Mouse (Mus musculus) midbrain, postnatal 0 days (tissue): ENCODE measurements around the gene Kcnab2. TPM values are rescaled to one million over a fixed set of nuclear protein-coding genes. Genes with fewer than 3 reads are reported as not detected.

Source experiments
- ATAC-seq: fragments of 200-750 bp; cut with Nextera tagmentation; 2 replicates; pipeline ENCODE4 v1.8.0; 2017; ENCODE audit warnings: moderate number of reproducible peaks, mild to moderate bottlenecking, moderate TSS enrichment, moderate library complexity; ENCODE audit not compliant: low FRiP score
- DNase-seq: peaks from one replicate; pipeline ENCODE4 v3.0.0-alpha.2; 2015; ENCODE audit warnings: low spot score
- H3K27ac ChIP-seq: fragments of 300-500 bp; sonication (generic); 2 replicates; pipeline ENCODE4 v1.5.1; 2014; ENCODE audit warnings: low read depth, mild to moderate bottlenecking, low read length, mixed read lengths
- H3K27me3 ChIP-seq: fragments of 300-500 bp; sonication (generic); 2 replicates; pipeline ENCODE4 v1.6.1; 2014; ENCODE audit warnings: low read length, control low read depth, mixed read lengths; ENCODE audit not compliant: insufficient read depth
- H3K36me3 ChIP-seq: fragments of 300-500 bp; sonication (generic); 2 replicates; pipeline ENCODE4 v1.6.1; 2014; ENCODE audit warnings: low read length, control low read depth, mixed read lengths; ENCODE audit not compliant: insufficient read depth
- H3K4me1 ChIP-seq: fragments of 300-500 bp; sonication (generic); 2 replicates; pipeline ENCODE4 v1.6.1; 2014; ENCODE audit warnings: mild to moderate bottlenecking, control low read depth, antibody characterized with exemption, low read length, mixed read lengths; ENCODE audit not compliant: insufficient read depth
- H3K4me2 ChIP-seq: fragments of 300-500 bp; sonication (generic); 2 replicates; pipeline ENCODE4 v1.6.1; 2014; ENCODE audit warnings: low read depth, mild to moderate bottlenecking, low read length, mixed read lengths; ENCODE audit not compliant: poor library complexity, severe bottlenecking
- H3K4me3 ChIP-seq: fragments of 300-500 bp; sonication (generic); 2 replicates; pipeline ENCODE4 v1.5.1; 2014; ENCODE audit warnings: low read depth, mild to moderate bottlenecking, low read length, moderate library complexity
- H3K9ac ChIP-seq: fragments of 300-500 bp; sonication (generic); replicated peaks from 2 replicates; pipeline ENCODE4 v1.6.1; 2014; ENCODE audit warnings: mild to moderate bottlenecking, low read length, moderate library complexity, mixed read lengths; ENCODE audit not compliant: poor library complexity, severe bottlenecking
- H3K9me3 ChIP-seq: fragments of 300-500 bp; sonication (generic); 2 replicates; pipeline ENCODE4 v1.6.1; 2016; ENCODE audit warnings: low read length, control low read depth
- CTCF ChIP-seq: IDR thresholded peaks from 2 replicates; pipeline ENCODE4 v1.5.1; 2016; ENCODE audit warnings: antibody characterized with exemption, mild to moderate bottlenecking
- WGBS: fragments of 180-500 bp; shearing (Covaris S2); extraction: QIAGEN DNeasy Blood & Tissue Kit; methylation state at CpG from one replicate; pipeline ENCODE4 v1.1.7; 2014; 5-methylcytosine and 5-hydroxymethylcytosine counted together
- polyA plus RNA-seq: library from polyadenylated mRNA; unstranded; fragments of >200 nt; fragmentation: Nextera tagmentation; extraction: Ambion mirVana; gene quantifications from 2 replicates; pipeline ENCODE4 v1.2.1, GENCODE M21; 2015
- total RNA-seq: library from RNA; depleted of rRNA; stranded (reverse); fragments of >200 nt; gene quantifications from 2 replicates; pipeline ENCODE4 v1.2.3, GENCODE M21; 2014

Gene Kcnab2
- total and polyA plus RNA-seq, 2 experiments from 2014 or later, result 30.2 to 66.9 TPM

GRCm38 (mm10) chr4:152494360-152494879, 16.7 kb upstream of the Kcnab2 start:
- no peaks in the 10 kb centered on the region for H3K27me3 ChIP-seq
- no peaks in the 10 kb centered on the region for H3K4me1 ChIP-seq
- no peaks in the 10 kb centered on the region for H3K9me3 ChIP-seq
- no peak overlapping the region for H3K4me3 ChIP-seq
- DNase-seq (peak; percentile 33), ATAC-seq (no peak)
- 0 out of 2 replicates have a peak overlapping the region, but pooled peaks have one; percentile 29 for H3K9ac ChIP-seq
- peaks cover 11% of the 10 kb centered on the region; the same call in 1 of the 2 replicates for H3K36me3 ChIP-seq
- 0 out of 2 replicates have a peak overlapping the region, but pooled peaks have one; percentile 0 for H3K4me2 ChIP-seq
- peak overlapping the region; percentile 27; the same call in 1 of the 2 replicates for H3K27ac ChIP-seq
- TF ChIP-seq CTCF, result no peak
- 17% methylated on average over 20 of the region's 20 CpGs for WGBS

GRCm38 (mm10) chr4:152491250-152491899, 13.7 kb upstream of the Kcnab2 start:
- no peak for ATAC-seq
- H3K4me2 ChIP-seq, result no peak overlapping the region
- H3K9me3 ChIP-seq, result no peaks in the 10 kb centered on the region
- H3K27me3 ChIP-seq, result no peaks in the 10 kb centered on the region
- H3K4me1 ChIP-seq, result no peaks in the 10 kb centered on the region
- 0 out of 2 replicates have a peak overlapping the region, but pooled peaks have one; percentile 32 for H3K27ac ChIP-seq
- peak; percentile 76 for DNase-seq
- H3K36me3 ChIP-seq, result peaks cover 12% of the 10 kb centered on the region
- no peak overlapping the region for H3K4me3 ChIP-seq
- no peak overlapping the region for H3K9ac ChIP-seq
- WGBS, result 43% methylated on average over 15 of the region's 15 CpGs
- peak; percentile 81 for TF ChIP-seq CTCF

- DNase-seq, result no peak
- ATAC-seq, result no peak
- TF ChIP-seq CTCF, result no peak
- Histone ChIP-seq H3K4me3 (no peak overlapping the region), H3K4me2 (no peak overlapping the region), H3K4me1 (no peaks in the 10 kb centered on the region), H3K36me3 (peaks cover 12% of the 10 kb centered on the region), H3K9ac (no peak overlapping the region), H3K27ac (no peak overlapping the region), H3K9me3 (no peaks in the 10 kb centered on the region), H3K27me3 (no peaks in the 10 kb centered on the region)
- 85% methylated on average over 14 of the region's 14 CpGs for WGBS
Observed at GRCm38 (mm10) chr4:152490311-152490710, 12.6 kb upstream of the Kcnab2 start.

- ATAC-seq (no peak), DNase-seq (no peak)
- Histone ChIP-seq H3K27ac (no peak overlapping the region), H3K9ac (no peak overlapping the region), H3K4me1 (no peaks in the 10 kb centered on the region), H3K4me3 (no peak overlapping the region), H3K4me2 (no peak overlapping the region), H3K27me3 (no peaks in the 10 kb centered on the region), H3K36me3 (peaks cover 12% of the 10 kb centered on the region), H3K9me3 (no peaks in the 10 kb centered on the region)
- no peak for TF ChIP-seq CTCF
- 77% methylated on average over 10 of the region's 10 CpGs for WGBS
Observed at GRCm38 (mm10) chr4:152488046-152488445, 10.4 kb upstream of the Kcnab2 start.

GRCm38 (mm10) chr4:152480426-152480825, 2.8 kb upstream of the Kcnab2 start:
- H3K9ac ChIP-seq, result no peak overlapping the region
- no peak for TF ChIP-seq CTCF
- H3K4me3 ChIP-seq, result no peak overlapping the region
- H3K36me3 ChIP-seq, result no peaks in the 10 kb centered on the region; the same call in 1 of the 2 replicates
- no peak overlapping the region for H3K27ac ChIP-seq
- DNase-seq (no peak), ATAC-seq (no peak)
- 58% methylated on average over 8 of the region's 8 CpGs for WGBS
- no peaks in the 10 kb centered on the region for H3K27me3 ChIP-seq
- no peaks in the 10 kb centered on the region for H3K9me3 ChIP-seq
- H3K4me1 ChIP-seq, result peaks cover 7% of the 10 kb centered on the region
- no peak overlapping the region for H3K4me2 ChIP-seq

- no peaks in the 10 kb centered on the region for H3K9me3 ChIP-seq
- DNase-seq, result no peak
- 1% methylated on average over 13 of the region's 13 CpGs for WGBS
Observed at GRCm38 (mm10) chr4:152478224-152478567, 525 bp upstream of the Kcnab2 start.

More at GRCm38 (mm10) chr4:152478224-152478567, 525 bp upstream of the Kcnab2 start:
- no peak for TF ChIP-seq CTCF
- peak; percentile 24 for ATAC-seq
- Histone ChIP-seq H3K4me3 (peak overlapping the region; percentile 44), H3K36me3 (peaks cover 3% of the 10 kb centered on the region; the same call in 1 of the 2 replicates), H3K27me3 (no peaks in the 10 kb centered on the region), H3K4me1 (peaks cover 7% of the 10 kb centered on the region), H3K4me2 (peak overlapping the region; percentile 65), H3K27ac (peak overlapping the region; percentile 86), H3K9ac (peak overlapping the region; percentile 70)
